Mouse (Mus musculus) adrenal gland, postnatal 4 days (tissue): ENCODE results near the gene Islr. TPM values are rescaled to one million over a fixed set of nuclear protein-coding genes. Genes with fewer than 3 reads are reported as not detected.

Experiments used
- DNase-seq, 2 experiments: peaks; one replicate each; pipeline ENCODE4 v3.0.0; 2021 to 2022; ENCODE audit warnings: low spot score in 2 of 2, mixed read lengths in 2 of 2
- total RNA-seq, 2 experiments: library from RNA; stranded (reverse); gene quantifications; 2 replicates each; pipeline ENCODE4 v1.2.3; 2021

The Islr gene
- total RNA-seq, 2 experiments from 2014 or later = 64.5 to 66.7 TPM

DNA sequence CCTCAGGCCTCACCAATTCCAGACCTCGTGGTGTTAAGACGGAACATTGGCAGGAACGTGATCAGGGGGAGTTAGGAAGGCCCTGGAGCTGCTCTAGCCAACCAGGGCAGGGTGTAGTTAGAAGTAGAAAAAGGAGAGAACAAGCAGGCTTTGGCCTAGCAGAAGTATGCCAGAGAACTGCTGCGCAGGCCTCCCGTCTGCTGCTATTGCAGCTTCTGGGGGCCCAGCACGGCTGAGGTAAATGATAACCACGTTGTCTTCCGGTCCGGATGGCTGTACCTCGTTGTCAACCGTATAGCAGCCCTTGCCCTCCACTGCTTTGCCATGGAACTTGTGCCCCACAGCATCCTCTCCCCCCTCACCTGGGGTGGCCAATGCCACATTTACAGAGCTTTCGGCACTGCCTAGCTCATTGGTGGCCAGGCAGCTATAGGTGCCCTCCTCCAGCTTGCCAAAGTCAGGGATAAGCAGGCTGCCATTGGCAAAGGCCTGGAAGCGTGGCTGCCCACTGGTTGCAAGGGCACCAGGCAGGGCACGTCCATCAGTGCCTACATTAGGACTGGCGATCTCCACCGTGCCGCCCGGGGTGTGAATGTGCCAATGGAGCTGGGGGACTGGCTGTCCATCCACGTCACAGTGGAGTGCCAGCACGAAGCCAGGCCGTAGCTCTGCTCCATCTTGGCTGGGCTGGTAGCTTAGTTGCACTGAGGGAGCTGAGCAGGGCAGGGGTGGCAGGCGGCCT lies 47.1 kb downstream of the Islr start:
- DNase-seq = no peak

DNA sequence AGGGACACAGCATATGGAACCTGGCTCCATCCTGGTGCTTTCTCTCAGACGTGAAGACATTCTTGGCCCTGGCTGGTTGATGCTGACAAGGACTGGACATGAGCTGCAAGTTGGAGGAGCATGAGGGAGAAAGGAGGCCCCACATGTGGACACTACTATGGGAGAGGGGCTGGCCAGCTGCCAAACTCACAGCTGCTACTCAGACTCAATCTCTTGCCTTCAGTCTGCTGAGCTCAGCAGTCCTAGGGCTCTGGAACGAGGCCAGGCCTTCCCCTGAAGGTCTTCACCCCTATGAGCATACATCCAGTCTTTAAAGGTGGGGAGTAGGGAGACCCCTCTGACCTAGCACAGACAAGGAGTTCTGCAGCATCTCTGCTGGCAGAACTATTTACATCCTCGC lies 48.7 kb downstream of the Islr start:
- DNase-seq = no peak

DNA sequence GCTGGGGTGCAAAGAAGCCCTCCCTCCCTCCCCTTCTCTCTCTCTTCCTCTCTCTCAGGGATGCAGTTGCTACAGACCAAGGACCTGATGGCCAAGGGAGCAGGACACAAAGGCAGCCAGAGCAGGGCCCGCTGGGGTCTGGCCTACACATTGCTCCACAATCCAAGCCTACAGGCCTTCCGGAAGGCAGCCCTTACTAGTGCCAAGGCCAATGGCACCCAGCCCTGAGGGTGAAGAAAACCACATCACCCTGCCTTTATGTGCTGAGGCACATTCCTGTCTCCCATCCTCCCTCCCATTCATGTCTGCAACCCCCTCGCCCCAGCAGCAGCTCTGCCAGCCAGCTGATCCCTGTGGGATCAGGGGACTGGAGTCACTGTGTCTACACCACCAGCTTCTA lies 51.0 kb downstream of the Islr start:
- DNase-seq = no peak

DNA sequence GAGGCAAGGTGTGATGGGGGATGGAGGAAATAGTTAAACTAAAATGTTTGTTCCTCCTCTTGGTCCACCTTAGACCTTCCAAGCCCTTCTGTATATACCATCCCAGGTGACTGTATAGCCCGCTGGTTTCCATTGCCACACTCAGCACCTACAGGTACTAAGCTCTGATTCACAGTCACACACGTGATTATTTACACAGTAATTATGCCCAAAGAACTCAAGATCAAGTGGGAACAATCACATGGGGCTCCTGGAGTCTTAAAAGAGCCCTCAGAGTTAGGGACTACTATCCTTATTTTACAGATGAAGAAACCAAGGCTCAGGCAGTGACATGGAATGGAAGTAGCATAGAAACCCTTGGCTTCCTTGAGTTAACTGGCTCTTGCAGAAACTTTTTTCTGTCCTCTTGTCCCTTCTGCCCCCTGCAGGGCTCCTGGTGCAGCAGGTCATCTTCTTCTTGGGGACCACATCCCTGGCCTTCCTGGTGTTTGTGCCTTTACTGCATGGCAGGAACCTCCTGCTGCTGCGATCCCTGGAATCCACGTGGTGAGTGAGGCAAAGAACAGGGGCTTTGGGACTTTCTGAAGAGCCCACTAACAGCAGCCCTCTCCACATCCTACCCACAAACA lies 53.3 kb downstream of the Islr start:
- no peak for DNase-seq

DNA sequence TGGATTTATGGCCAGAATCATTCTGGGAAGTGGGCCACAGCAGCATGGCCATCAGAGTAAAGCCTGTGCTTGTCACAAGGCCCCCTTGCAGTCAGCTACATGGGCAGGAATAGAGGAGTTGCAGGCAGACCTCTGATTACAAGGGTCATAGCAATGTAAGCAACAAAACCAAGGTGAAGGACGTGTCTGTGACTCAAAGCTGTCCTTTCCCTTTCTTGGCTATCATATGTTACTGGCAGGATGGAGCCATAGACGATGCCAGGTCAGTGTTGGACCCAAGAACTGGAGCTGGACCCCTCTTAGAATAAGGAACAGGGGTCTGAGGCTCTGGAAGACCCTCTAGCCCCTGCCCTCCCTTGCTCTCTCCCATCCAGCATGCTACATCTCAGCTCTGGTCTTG lies 55.3 kb downstream of the Islr start:
- DNase-seq = no peak

DNA sequence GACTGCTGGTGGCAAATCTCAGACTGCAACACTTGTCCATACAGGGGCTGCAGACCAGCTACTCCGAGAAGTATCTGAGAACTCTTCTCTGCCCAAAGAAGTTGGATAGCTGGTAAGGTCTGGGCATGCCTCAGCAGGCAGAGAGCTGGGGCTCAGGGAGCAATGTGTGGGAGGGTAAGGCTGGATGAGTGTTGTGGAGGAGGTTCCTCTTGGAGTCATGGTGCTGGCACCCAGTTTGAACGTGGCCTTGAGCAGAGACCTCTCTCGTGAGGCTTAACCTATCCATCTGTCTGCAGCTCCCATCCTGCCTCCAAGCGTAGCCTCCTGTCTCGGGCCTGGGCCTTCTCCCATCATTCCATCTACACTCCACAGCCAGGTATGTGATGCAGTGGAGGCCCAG lies 58.7 kb downstream of the Islr start:
- no peak for DNase-seq

DNA sequence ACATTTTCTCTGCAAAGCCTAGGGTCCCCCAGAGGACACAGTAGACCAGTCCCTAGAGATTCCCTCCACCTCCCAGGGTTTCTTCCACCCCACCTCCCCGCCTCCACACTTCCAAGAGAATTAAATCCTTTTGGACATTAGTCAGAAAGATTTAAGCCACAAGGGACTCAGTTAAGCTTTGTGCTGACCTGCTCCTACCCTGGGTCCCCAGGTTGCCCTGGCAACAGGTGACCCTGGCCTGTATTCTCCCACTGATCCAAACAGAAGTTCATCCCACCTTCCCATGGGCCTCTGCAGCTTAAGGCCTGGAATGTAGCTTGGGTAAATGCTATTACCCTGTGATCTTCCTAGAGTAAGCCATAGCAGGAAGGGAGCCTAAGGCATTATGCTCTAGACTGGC lies 59.4 kb downstream of the Islr start:
- no peak for DNase-seq

DNA sequence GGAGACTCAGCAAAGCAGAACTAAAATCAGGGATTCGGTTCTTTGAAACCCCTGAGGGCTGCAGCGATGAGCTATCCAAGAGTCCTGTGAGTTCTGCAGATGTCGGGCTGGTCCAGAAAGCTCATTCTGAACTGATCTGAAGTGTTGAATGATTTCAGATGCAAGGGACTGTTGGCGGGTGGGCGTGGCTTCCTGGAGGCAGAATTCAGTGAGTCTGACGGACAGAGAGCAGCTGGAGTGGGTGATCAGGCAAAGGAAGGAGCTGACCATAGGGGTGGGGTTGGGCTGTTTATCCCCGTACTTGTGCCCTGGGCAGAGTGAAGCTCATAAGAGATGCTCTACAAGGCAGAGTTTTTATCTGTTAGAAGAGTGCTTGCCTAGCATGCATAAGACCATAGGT lies 60.7 kb downstream of the Islr start:
- DNase-seq = no peak

DNA sequence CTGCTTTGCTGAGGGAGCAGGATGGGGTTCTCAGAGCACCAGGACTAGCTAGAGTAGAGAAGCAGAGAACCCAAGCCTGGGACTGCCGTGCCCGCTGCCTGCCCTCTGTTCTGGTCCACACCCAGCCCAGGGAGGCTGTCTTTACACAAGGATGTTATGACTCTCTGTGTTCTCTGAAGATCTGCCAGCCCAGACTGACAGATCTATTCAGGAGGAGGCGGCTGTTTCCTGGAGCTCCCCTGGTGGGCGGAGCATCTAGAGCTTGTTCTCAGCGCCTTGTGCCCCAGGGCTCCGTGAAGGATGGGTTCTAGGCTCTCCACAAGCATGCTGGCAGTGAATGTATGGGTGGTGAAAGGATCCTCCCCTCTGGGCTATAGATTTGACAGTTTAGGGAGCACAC lies 64.2 kb downstream of the Islr start:
- DNase-seq = no peak

DNA sequence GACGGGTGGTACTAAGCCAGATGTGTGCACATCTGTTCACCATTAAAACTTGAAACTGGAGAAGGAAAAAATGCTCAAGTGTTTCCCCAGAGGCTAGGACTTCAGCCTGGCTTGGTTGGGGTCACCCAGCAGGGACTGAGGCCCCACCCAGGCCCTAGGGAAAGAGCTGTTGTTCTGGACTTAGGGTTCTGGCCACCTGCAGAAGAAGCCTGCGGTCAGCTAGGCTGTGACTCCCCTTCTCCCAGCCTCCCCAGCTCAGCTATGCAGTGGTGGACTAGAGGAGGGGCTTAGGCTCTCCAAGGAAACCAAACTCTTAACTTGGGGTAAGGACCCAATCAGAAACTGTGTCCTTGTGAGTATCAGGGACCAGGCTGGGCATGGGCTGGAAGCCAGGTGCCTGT lies 68.2 kb downstream of the Islr start:
- DNase-seq = no peak

DNA sequence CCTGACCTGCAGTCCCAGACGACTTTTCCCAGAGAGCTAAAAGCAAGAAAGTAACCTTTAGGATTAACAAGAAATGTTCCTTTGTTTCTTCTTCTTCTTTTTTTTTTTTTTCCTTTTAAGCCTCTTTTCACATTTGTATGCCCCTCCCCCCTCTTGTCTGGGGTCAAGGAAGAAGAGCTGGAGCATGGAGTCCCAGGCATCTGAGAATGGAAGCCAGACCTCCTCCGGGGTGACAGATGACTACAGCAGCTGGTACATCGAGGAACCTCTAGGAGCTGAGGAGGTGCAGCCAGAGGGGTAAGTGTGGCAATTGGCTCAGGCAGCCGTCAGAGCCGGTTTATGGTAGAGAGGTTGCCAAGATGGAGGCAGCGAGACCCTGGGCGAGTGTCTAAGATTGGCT lies 69.2 kb downstream of the Islr start:
- no peak for DNase-seq

DNA sequence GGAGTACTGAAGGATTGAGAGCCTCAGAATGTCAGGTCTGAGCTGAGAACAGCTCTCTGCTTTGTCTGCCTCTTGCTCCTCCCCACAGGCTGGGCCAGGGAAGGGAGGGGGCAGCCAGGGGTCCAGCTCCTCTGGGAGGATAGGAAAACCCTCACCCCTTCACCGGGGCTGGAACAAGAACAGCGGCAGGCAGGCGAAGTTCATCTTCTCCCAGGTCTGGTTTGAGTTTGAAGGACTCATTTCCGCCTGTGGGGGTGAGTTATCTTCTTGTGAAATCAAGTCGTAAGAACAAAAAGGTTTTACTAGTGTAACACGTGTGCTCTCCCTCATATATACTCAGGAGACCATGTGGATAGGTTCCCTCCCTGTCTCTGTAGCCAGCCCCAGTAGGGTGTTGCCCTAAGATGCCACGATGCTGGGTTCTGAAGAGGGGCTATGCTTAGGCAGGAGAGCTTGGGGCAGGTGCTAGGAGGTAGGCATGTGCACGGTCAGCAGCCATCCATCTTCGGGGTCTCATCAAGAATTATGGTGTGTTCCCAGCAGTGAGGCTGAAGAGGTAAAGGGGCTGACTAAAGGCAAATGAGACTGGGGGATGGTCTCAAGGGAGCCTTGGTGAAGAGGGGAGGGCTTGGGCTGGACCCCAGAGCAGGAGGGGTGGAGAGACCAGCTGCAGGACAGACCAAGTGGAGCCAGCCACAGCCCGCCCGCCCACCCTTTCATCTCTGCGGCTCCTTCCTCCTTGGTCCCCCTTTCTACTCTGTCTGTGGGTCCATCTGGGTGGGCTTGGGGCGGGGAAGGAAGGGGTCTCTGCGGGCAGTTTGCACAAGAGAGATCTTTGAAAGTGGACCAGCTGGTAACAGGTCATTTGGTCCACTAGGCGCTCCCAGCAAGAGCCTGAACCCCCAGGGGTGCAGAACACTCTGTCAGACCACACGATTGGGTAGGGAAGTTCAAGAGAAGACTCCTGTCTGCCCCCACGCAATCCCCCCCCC lies 69.9 kb downstream of the Islr start:
- DNase-seq = no peak

DNA sequence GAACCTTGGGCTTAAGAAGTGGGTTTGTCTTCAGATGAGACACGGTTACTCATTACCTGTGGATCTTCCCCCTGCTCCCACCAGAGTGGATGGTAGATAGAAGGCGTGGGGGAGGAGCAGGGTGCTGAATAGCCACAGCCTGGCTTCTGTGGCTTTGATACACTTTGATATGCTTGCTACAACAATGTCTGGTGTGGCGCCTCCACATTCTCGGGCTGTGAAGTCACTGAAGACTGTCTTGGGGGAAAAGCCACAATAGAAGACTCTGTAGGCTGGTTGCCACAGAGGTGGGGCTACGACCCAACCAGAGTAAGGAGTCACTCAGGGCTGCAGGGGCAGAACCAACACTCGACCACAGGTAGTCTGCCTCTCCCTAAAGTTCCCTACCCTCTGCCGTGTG lies 72.4 kb downstream of the Islr start:
- no peak for DNase-seq

DNA sequence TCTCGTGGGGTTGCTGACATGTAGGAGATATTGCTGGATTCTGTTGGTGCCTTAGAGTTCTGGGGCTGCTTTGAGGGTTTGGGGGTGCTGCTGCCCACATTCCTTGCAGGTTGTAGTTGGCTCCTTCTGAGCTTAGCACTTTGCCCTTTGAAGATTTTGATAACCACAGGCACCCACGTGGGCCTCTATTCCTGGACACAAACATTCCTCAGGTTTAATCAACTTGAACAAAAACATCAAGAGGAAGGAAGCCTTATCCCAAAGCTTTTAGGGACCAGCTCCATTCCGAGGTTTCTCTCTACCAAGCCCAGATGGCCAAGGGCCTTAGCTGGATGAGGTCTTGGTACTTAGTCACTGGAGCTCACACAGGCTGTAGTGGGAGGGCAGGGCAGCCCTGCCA lies 73.2 kb downstream of the Islr start:
- DNase-seq = no peak

DNA sequence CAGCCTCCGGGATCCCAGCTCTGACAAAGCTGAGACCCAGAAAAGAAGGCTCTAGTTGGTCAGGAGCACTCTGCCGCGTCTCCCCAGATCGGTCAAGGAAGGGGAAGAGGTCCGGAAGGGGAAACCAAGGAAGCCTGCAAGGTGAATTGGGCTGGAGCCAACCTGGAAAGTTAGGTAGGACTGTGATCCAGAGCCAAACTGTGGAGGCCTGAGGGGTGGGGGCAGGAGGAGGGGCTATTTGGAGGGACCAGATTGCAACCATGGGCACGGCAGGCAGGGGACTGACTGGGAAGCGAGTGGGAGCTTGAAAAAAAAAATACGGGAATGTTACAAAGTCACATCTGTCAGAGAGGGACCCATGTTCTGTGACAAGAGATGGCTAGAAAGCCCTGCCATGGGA lies 74.6 kb downstream of the Islr start:
- no peak for DNase-seq

DNA sequence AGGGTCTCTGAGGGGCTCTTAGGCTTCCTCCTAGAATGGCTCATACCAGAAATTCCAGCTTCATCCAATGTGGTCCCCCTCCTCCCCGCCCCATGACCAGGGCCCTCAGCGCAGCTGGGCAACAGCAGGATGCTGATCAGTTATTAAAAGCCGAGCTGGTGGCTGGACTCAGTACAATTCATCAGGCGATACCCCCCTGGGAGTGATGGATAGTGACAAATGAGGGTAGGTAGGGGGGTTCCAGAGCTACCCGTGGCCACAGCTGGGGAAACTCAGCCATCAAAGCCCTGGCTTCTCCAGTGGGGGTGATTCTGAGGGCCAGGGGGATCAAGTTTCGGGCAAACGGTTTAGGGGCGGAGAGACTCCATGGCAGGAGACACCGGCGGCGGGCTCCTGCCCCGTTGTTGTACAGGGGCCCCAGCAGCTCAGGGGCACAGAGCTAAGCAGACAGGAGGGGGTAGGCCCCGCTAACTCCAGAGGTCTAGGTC lies 75.1 kb downstream of the Islr start:
- no peak for DNase-seq

DNA sequence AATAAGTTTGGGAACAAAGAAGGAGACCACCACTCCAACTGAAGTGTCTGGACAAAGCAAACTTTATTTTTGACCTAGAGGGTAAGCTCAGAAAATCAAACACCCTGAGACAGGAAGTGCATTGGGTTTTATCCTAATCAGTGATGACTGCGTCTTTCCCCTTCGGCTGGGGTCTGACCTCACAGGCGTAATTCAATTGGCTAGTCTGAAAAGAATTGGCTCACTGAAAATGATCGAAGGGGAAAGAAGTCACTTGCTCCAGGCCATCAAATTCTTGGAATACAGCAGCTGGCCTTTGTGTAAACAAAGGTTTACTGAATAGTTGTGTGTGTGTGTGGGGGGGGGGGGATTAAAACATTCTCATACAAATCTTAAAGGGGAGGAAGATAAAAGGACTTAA lies 78.3 kb downstream of the Islr start:
- no peak for DNase-seq

DNA sequence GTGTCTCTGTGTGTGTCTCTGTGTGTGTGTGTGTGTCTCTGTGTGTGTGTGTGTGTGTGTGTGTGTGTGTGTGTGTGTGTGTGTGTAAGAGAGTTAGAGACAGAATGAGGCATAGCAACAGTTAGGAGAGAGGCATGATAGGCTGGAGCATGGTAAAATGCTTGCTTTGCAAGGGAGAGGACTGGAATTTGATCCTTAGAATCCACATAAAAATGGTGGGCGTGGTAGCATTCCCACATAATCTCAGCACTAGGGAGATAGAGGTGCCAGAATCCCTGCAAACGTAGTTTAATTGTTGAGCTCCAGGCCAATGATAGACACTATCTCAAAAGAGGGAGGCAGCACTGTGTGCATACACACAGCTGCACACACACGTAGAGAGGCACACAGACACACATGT lies 79.0 kb downstream of the Islr start:
- no peak for DNase-seq

DNA sequence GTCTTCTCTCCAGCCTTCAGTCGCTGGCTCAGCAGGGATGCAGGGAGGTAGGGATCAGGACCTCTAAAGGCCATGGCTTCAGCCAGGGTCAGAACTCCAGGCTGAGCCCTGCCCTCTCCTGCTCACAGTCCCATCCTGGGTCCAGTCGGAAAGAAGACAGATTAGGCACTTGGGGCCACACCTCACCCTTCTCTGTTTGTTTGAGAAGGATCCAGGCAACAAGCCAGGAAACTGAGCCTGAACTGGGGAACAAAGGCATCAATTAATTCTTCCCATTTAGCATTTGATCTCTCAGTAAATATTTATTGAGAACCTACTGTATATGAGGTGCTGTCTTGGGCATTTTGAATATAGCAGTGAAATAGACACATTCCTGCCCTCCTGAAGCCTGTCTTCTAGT lies 85.4 kb downstream of the Islr start, which contains the start of gene Ccdc33:
Gene Ccdc33, minus strand, starts transcription at position 153 of the 400 bp plus-strand sequence.
- DNase-seq = no peak

DNA sequence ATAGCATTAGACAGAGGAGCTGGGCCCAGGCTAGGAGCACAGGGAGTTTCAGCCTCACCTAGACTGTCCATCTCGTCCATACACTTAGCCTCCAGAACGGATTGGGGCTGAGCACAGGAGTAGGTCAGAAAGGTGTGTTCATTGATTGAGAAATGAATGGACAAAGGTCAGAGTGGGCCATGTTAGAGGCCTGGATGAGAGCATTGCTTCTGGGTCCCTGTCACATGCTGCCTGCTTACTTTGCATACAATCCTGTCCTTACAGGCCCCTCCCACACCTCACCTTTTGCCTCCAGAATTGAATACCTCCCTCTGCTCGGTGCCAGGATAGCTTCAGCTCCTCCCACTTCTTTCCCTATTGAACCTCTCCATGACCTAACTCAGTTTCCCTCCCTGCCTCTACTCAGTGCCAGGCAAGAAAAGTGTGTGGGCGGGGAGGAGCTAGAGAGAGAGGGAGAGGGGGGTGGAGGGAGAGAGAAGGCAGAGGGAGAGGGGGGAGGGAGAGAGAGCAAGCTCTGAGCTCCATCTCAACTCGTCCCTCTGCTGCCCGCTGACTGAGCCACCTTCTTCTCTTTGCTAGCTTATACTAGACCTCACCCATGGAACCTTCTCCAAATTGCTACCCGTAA lies 88.0 kb downstream of the Islr start:
- DNase-seq = no peak

DNA sequence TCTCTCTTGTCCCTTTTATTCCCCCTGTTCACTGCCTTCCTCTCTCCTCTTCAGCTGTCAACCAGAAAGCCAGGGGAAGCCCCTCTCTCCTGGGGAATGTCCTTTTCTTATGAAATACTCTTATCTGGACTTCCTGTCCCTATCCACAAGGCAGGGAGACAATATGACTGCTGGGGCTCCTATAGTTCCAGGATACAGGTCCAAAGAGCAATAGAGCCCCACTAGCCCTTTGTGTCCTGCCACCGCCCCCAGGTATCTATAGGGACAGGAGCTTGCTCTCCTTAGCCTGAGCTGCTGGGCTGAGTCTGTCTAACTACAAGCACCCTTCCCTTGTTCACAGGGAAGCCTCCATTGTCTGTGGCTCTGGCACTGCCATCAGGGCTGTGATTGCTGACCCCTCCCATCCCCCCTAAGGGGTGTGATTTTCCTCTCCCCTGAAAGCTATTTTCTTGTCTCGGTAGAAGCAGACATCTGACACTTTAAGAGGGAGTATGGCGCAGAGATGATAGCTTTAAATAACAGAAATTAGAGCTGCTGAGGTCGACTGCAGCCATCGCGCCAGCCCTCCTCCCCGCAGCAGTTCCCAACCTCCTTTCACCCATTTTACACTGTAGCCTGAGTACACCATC lies 88.7 kb downstream of the Islr start:
- DNase-seq = no peak
